Mouse (Mus musculus) ovary, adult 10 weeks (tissue): ENCODE data around the gene Morf4l2. TPM values are rescaled to one million over a fixed set of nuclear protein-coding genes. Genes with fewer than 3 reads are reported as not detected.

Source experiments
- polyA plus RNA-seq: library from polyadenylated mRNA; stranded (reverse); fragments of 350-450 nt; fragmentation: Illumina TruSeq; extraction: RNeasy Lipid Tissue Mini Kit (QIAGEN cat#74804); gene quantifications from one replicate; pipeline ENCODE4 v1.2.3, GENCODE M21; 2014

The Morf4l2 gene
- 993 TPM for polyA plus RNA-seq

GRCm38 (mm10) chrX:136743459-136743858 is at the start of gene Morf4l2:
Morf4l2 (minus strand) TSS chrX:136743690.

GRCm38 (mm10) chrX:136780041-136780440 is 36.6 kb upstream of the Morf4l2 start, which contains the start of gene Glra4:
Glra4 (minus strand) TSS chrX:136780141.

GRCm38 (mm10) chrX:136707446-136708167 is 35.9 kb downstream of the Morf4l2 start, which contains the start of gene Tceal1:
Tceal1 (plus strand) TSS chrX:136707982.

Other genes with a start within 250 kb of the Morf4l2 start
- gene Kir3dl1, start 225.7 kb downstream of the Morf4l2 start, polyA plus RNA-seq = not detected
- gene Kir3dl2, start 199.6 kb downstream of the Morf4l2 start, polyA plus RNA-seq = not detected
- gene Tceal3, start 152.8 kb downstream of the Morf4l2 start, polyA plus RNA-seq = 5.8 TPM
- 39.4 TPM for gene Tceal1, start 35.7 kb downstream of the Morf4l2 start, polyA plus RNA-seq
- not detected for gene Glra4, start 36.5 kb upstream of the Morf4l2 start, polyA plus RNA-seq
- 29.3 TPM for gene Plp1, start 79.0 kb upstream of the Morf4l2 start, polyA plus RNA-seq
- 0.71 TPM for gene Rab9b, start 125.1 kb upstream of the Morf4l2 start, polyA plus RNA-seq
- not detected for gene H2bfm, start 183.6 kb upstream of the Morf4l2 start, polyA plus RNA-seq
- 738 TPM for gene Tmsb15b2, start 231.8 kb upstream of the Morf4l2 start, polyA plus RNA-seq
- 50.4 TPM for gene Tmsb15l, start 233.2 kb upstream of the Morf4l2 start, polyA plus RNA-seq
- 50.6 TPM for gene Tmsb15b1, start 233.2 kb upstream of the Morf4l2 start, polyA plus RNA-seq
- 3.4 TPM for gene Zcchc18, start 249.5 kb upstream of the Morf4l2 start, polyA plus RNA-seq